Mouse (Mus musculus): ENCODE measurements at regions not wholly inside any gene's neighbourhood (a gene's known extent, or its start where the extent isn't known, plus 50 kb on each side); places are given as distances from the start of the nearest gene placed in this dataset.

GRCm38 (mm10) chr6:52368734-52369412 is 55.6 kb downstream of the Evx1 start:
- DNase-seq, result no peak

- no peak for DNase-seq
Measured at GRCm38 (mm10) chr6:52370806-52371360, 57.6 kb downstream of the Evx1 start.

GRCm38 (mm10) chr6:52379146-52379545 is 65.8 kb downstream of the Evx1 start:
- no peak for DNase-seq

GRCm38 (mm10) chr6:52379588-52379987 is 66.3 kb downstream of the Evx1 start:
- no peak for DNase-seq

DNA sequence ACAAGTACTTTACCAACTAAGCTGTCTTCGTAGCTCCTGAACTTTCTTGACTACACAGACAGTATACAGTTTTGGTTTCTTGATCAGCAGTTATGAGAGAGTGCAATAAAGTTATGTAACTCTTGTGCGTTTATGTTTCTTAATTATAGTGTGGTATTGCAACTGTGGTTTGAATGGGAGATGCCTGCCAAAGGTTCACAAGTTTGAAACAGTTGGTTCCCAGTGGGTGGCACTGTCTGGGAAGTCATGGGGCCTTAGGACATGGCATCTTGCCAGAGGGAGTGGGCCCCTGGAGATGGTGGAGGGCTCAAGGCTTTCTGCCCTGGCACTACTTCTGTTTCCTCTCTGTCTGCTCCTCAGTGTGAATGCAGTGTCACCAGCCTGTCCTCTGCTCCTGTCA is 71.7 kb downstream of the Evx1 start:
- no peak for DNase-seq

DNA sequence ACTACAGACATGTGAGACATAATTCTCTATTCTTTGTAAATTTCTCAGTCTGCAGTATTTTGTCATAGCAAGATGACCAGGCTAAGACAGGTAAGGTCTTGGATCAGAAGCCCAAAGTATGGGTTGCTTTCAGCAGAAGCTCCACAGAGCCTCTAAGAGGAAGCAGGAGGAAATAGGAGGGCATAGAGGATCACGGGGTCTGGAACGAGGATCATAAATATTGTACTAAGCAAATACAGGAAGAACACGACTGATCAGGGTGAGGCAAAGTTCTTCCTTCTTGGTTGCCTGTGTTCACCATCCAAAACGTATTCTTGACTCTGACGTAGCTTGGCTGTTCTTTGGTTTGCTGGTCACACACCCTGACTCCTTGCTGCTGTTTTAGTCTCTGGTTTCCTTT is 88.1 kb downstream of the Evx1 start:
- DNase-seq, result no peak

DNA sequence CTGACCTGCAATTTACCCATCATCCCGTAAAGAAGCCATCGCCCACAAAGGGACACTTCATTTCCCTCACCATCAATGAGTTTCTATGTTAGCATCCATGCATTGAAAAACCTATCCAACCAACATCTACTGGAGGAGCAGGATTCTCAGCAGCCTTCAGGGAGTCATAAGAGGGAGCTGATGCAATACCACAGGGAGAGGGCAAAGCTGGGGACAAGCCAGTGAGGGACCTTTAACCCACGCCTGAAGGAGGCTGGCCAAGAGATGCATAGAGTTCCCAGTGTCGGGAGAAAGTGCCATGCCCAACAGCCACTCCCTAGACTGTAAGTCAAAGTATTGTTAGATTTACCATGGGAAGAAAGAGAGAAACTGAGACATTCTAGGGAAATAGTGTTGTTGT is 96.7 kb downstream of the Evx1 start:
- no peak for DNase-seq

DNA sequence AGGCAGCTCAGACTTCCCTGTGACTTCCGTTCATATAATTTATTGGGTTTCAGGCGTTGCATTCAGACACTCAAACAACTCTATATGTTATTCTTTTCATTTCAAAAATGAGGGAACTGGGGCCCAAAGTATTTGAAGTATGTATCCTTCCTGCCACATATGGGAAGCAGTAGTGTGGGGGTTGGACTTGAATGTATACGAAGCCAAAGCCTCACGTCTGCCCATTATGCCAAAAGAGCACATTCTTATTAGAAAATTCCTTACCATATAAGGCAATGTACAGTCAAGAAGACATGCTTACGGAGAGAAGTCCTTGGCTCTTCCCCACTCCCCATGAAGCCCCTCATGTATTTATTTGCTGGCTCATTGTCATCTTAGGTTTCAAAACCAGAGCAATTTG is 97.4 kb downstream of the Evx1 start:
- no peak for DNase-seq

- no peak for DNase-seq
Measured at GRCm38 (mm10) chr6:52411302-52411701, 98.0 kb downstream of the Evx1 start.

- no peak for DNase-seq
Measured at GRCm38 (mm10) chr6:52413639-52414038, 100.3 kb downstream of the Evx1 start.

- no peak for DNase-seq
Measured at GRCm38 (mm10) chr6:52415341-52415946, 102.1 kb downstream of the Evx1 start.

DNA sequence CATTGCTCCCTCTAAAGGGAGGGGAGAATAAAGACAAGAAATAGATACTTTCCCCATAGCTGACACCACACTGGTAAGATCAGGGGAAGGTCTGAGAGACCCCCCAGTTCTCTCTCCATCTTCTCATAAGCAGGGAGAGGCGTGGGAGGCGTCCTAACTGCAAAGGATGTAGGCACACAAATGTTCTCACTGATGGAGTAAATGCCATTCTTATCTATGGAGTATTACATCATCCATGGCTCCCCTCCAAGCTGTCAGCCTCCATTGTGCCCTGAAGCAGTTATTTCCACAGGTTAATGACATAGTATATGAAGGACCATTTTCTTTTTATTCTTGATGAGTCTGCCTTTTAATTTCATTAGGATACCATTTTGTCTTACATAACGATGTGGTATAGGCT is 103.2 kb downstream of the Evx1 start:
- DNase-seq, result no peak

GRCm38 (mm10) chr6:52417439-52418124 is 104.3 kb downstream of the Evx1 start:
- no peak for DNase-seq

GRCm38 (mm10) chr6:52418451-52419170 is 105.3 kb downstream of the Evx1 start:
- DNase-seq, result no peak

- no peak for DNase-seq
Measured at GRCm38 (mm10) chr6:52420276-52420970, 107.1 kb downstream of the Evx1 start.

DNA sequence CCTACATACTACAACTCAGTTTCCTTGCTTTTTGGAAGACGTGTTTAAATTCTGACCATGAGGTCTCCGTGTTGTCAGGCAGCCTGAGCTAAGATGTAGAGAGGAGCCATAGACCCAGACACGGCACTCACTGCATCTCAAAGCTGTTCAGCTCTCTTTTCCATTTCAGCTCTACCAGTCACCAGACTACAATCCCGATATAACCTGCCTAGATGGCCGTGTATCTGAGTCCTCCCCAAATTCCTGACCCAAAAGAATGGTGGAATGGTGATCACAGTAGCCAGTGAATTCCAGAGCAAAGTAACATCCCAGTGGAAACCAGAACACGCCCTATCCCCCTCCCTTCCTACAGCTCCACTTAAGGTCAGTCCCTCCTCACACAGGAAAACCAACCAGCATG is 108.5 kb downstream of the Evx1 start:
- no peak for DNase-seq

GRCm38 (mm10) chr6:52422686-52423085 is 109.4 kb downstream of the Evx1 start:
- DNase-seq, result no peak

GRCm38 (mm10) chr6:52423581-52424107 is 110.3 kb downstream of the Evx1 start:
- no peak for DNase-seq

- no peak for DNase-seq
Measured at GRCm38 (mm10) chr6:52424440-52424839, 111.1 kb downstream of the Evx1 start.

DNA sequence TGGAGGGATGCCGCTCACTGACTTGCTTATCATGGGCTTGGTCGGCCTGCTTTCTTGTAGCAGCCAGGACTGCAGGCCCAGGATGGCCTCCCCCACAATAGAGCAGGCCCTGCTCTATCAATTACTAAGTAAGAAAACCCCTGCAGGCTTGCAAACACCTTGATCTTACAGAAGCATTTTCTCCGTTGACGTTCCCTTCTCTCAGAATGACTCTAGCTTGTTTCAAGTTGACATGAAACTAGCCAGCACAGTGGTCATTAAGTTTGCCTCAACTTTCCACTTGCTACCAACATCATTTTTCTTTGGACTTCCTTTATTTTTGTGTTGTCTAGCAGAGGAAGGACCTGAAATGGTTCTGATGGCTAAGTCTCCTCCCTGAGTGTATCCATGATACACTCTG is 111.8 kb downstream of the Evx1 start:
- no peak for DNase-seq

GRCm38 (mm10) chr6:52428489-52429203 is 115.3 kb downstream of the Evx1 start:
- no peak for DNase-seq

GRCm38 (mm10) chr6:52429204-52429552 is 115.9 kb downstream of the Evx1 start:
- no peak for DNase-seq

Data from thymus, postnatal 4 days (tissue).